Mouse (Mus musculus) midbrain, embryonic 14.5 days (tissue): ENCODE data around the gene Spag9. TPM values are rescaled to one million over a fixed set of nuclear protein-coding genes. Genes with fewer than 3 reads are reported as not detected.

Source experiments
- ATAC-seq: fragments of 200-750 bp; cut with Nextera tagmentation; 2 replicates; pipeline ENCODE4 v1.8.0; 2017; ENCODE audit warnings: moderate number of reproducible peaks, moderate library complexity; ENCODE audit not compliant: low FRiP score, low TSS enrichment
- DNase-seq: peaks from one replicate; pipeline ENCODE4 v3.0.0-alpha.2; 2015
- H3K27ac ChIP-seq: fragments of 300-500 bp; sonication (generic); replicated peaks from 2 replicates; pipeline ENCODE4 v1.5.1; 2014; ENCODE audit warnings: mild to moderate bottlenecking, low read depth, low read length, moderate library complexity
- H3K27me3 ChIP-seq: fragments of 300-500 bp; sonication (generic); 2 replicates; pipeline ENCODE4 v1.6.1; 2014; ENCODE audit warnings: low read length, control low read depth, mixed read lengths; ENCODE audit not compliant: control insufficient read depth, insufficient read depth
- H3K36me3 ChIP-seq: fragments of 300-500 bp; sonication (generic); 2 replicates; pipeline ENCODE4 v1.6.1; 2014; ENCODE audit warnings: low read length, control low read depth; ENCODE audit not compliant: control insufficient read depth, insufficient read depth
- H3K4me1 ChIP-seq: fragments of 300-500 bp; sonication (generic); 2 replicates; pipeline ENCODE4 v1.6.1; 2014; ENCODE audit warnings: mild to moderate bottlenecking, antibody characterized with exemption, low read length, control low read depth; ENCODE audit not compliant: control insufficient read depth, insufficient read depth
- H3K4me2 ChIP-seq: fragments of 300-500 bp; sonication (generic); 2 replicates; pipeline ENCODE4 v1.6.1; 2014; ENCODE audit warnings: mild to moderate bottlenecking, low read length, moderate library complexity
- H3K4me3 ChIP-seq: fragments of 300-500 bp; sonication (generic); replicated peaks from 2 replicates; pipeline ENCODE4 v1.5.1; 2014; ENCODE audit warnings: low read depth, low read length
- H3K9ac ChIP-seq: fragments of 300-500 bp; sonication (generic); replicated peaks from 2 replicates; pipeline ENCODE4 v1.6.1; 2014; ENCODE audit warnings: mild to moderate bottlenecking, low read length, moderate library complexity
- H3K9me3 ChIP-seq: fragments of 300-500 bp; sonication (generic); 2 replicates; pipeline ENCODE4 v1.6.1; 2016; ENCODE audit warnings: low read length, control low read depth, mixed read lengths; ENCODE audit not compliant: control insufficient read depth
- WGBS: fragments of 180-500 bp; shearing (Covaris S2); extraction: QIAGEN DNeasy Blood & Tissue Kit; methylation state at CpG from one replicate; pipeline ENCODE4 v1.1.7; 2014; 5-methylcytosine and 5-hydroxymethylcytosine counted together
- polyA plus RNA-seq: library from polyadenylated mRNA; unstranded; fragments of >200 nt; fragmentation: Nextera tagmentation; extraction: Ambion mirVana; gene quantifications from 2 replicates; pipeline ENCODE4 v1.2.1, GENCODE M21; 2014

Gene Spag9
- polyA plus RNA-seq, 1 experiment from 2014 or later = 140 TPM

GRCm38 (mm10) chr11:94135581-94136001, 139.7 kb downstream of the Spag9 start:
- WGBS = 65% methylated on average over 8 of the region's 8 CpGs
- H3K4me3 ChIP-seq = no peak overlapping the region
- 0 out of 2 replicates have a peak, but pooled peaks cover 5% of the 10 kb centered on the region for H3K4me1 ChIP-seq
- DNase-seq (no peak), ATAC-seq (no peak)
- no peak overlapping the region for H3K4me2 ChIP-seq
- no peaks in the 10 kb centered on the region for H3K36me3 ChIP-seq
- H3K9me3 ChIP-seq = no peaks in the 10 kb centered on the region
- H3K27me3 ChIP-seq = no peaks in the 10 kb centered on the region
- H3K9ac ChIP-seq = no peak overlapping the region
- no peak overlapping the region for H3K27ac ChIP-seq

- no peak for ATAC-seq
- no peak overlapping the region for H3K27ac ChIP-seq
- no peaks in the 10 kb centered on the region for H3K36me3 ChIP-seq
- no peak overlapping the region for H3K4me3 ChIP-seq
- no peak overlapping the region for H3K9ac ChIP-seq
- no peak for DNase-seq
- no peaks in the 10 kb centered on the region for H3K9me3 ChIP-seq
- 67% methylated on average over 7 of the region's 7 CpGs for WGBS
- no peaks in the 10 kb centered on the region for H3K27me3 ChIP-seq
- 0 out of 2 replicates have a peak, but pooled peaks cover 5% of the 10 kb centered on the region for H3K4me1 ChIP-seq
- H3K4me2 ChIP-seq = no peak overlapping the region
Measured at GRCm38 (mm10) chr11:94136656-94137055, 140.8 kb downstream of the Spag9 start.

- Histone ChIP-seq H3K9ac (no peak overlapping the region), H3K4me3 (no peak overlapping the region), H3K4me2 (no peak overlapping the region), H3K36me3 (no peaks in the 10 kb centered on the region), H3K4me1 (0 out of 2 replicates have a peak, but pooled peaks cover 5% of the 10 kb centered on the region), H3K27ac (no peak overlapping the region), H3K9me3 (no peaks in the 10 kb centered on the region), H3K27me3 (no peaks in the 10 kb centered on the region)
- no peak for ATAC-seq
- DNase-seq = peak; percentile 31
- WGBS = 75% methylated on average over 14 of the region's 14 CpGs
Measured at GRCm38 (mm10) chr11:94137326-94138061, 141.6 kb downstream of the Spag9 start.

GRCm38 (mm10) chr11:94138411-94139231, 142.7 kb downstream of the Spag9 start:
- Histone ChIP-seq H3K9ac (no peak overlapping the region), H3K27me3 (no peaks in the 10 kb centered on the region), H3K27ac (no peak overlapping the region), H3K4me3 (no peak overlapping the region), H3K4me2 (no peak overlapping the region), H3K9me3 (no peaks in the 10 kb centered on the region), H3K36me3 (no peaks in the 10 kb centered on the region), H3K4me1 (0 out of 2 replicates have a peak, but pooled peaks cover 5% of the 10 kb centered on the region)
- ATAC-seq (no peak), DNase-seq (no peak)
- 62% methylated on average over 24 of the region's 24 CpGs for WGBS

GRCm38 (mm10) chr11:94139232-94139620, 143.3 kb downstream of the Spag9 start:
- Histone ChIP-seq H3K4me2 (no peak overlapping the region), H3K27ac (no peak overlapping the region), H3K36me3 (no peaks in the 10 kb centered on the region), H3K4me3 (no peak overlapping the region), H3K9me3 (no peaks in the 10 kb centered on the region), H3K9ac (no peak overlapping the region), H3K4me1 (0 out of 2 replicates have a peak, but pooled peaks cover 5% of the 10 kb centered on the region), H3K27me3 (no peaks in the 10 kb centered on the region)
- 86% methylated on average over 5 of the region's 5 CpGs for WGBS
- ATAC-seq = no peak
- no peak for DNase-seq

- no peak for ATAC-seq
- WGBS = 84% methylated on average over 3 of the region's 3 CpGs
- no peaks in the 10 kb centered on the region for H3K27me3 ChIP-seq
- no peaks in the 10 kb centered on the region for H3K36me3 ChIP-seq
- no peaks in the 10 kb centered on the region for H3K9me3 ChIP-seq
- DNase-seq = no peak
- no peak overlapping the region for H3K4me2 ChIP-seq
- no peak overlapping the region for H3K27ac ChIP-seq
- H3K9ac ChIP-seq = no peak overlapping the region
- 0 out of 2 replicates have a peak, but pooled peaks cover 5% of the 10 kb centered on the region for H3K4me1 ChIP-seq
- no peak overlapping the region for H3K4me3 ChIP-seq
Measured at GRCm38 (mm10) chr11:94140540-94140939, 144.6 kb downstream of the Spag9 start.

GRCm38 (mm10) chr11:94141564-94141963, 145.7 kb downstream of the Spag9 start:
- 0 out of 2 replicates have a peak, but pooled peaks cover 5% of the 10 kb centered on the region for H3K4me1 ChIP-seq
- no peaks in the 10 kb centered on the region for H3K9me3 ChIP-seq
- no peak overlapping the region for H3K4me2 ChIP-seq
- H3K27me3 ChIP-seq = no peaks in the 10 kb centered on the region
- ATAC-seq (no peak), DNase-seq (no peak)
- 62% methylated on average over 3 of the region's 3 CpGs for WGBS
- H3K4me3 ChIP-seq = no peak overlapping the region
- H3K36me3 ChIP-seq = no peaks in the 10 kb centered on the region
- no peak overlapping the region for H3K27ac ChIP-seq
- no peak overlapping the region for H3K9ac ChIP-seq

- Histone ChIP-seq H3K27ac (no peak overlapping the region), H3K9ac (no peak overlapping the region), H3K4me1 (no peaks in the 10 kb centered on the region; the same call in 1 of the 2 replicates), H3K4me2 (no peak overlapping the region), H3K9me3 (no peaks in the 10 kb centered on the region), H3K4me3 (no peak overlapping the region), H3K27me3 (no peaks in the 10 kb centered on the region), H3K36me3 (no peaks in the 10 kb centered on the region)
- DNase-seq = no peak
- WGBS = 81% methylated on average over 2 of the region's 2 CpGs
- no peak for ATAC-seq
Measured at GRCm38 (mm10) chr11:94143336-94143735, 147.4 kb downstream of the Spag9 start.
